Mouse (Mus musculus): ENCODE measurements around the gene Cct4. TPM values are rescaled to one million over a fixed set of nuclear protein-coding genes. Genes with fewer than 3 reads are reported as not detected.

The Cct4 gene
- polyA plus RNA-seq, 1 experiment: 148 TPM

DNA sequence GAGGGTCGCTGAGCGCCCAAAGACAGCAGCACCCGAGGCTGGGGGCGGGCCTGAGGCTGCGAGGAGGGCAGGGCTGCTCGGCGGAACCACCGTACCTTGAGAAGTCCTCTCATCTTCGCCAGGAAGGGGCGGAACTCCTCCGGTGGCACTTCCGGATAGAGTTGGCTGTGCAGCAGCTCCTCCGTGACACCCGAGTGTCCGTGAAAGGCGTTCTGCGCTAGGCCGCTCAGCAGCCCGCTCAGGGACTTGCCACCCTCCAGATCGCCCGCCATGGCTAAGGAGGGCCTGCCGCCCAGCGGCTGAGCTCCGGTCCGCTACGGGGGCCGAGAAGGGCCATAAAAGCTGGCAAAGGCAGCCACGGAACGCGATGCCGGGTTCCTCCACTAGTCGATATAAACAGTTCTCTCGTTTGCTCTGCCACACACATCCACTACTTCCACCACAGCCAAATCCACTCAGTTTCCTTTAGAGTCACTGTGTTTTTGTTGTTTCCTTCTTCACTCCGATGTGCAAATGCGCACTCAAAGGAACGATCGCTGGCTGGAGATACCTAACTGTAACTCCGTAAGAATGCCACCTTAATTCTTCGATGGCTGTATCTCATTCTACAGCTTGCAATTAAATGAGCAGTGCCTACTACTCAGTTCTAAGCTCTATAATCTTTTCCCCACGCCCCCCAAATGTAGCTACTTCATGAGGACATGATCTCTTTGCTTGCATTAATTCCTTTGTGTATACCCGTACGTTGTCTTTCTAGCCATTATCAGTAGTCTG, 8.1 kb upstream of the Cct4 start, which contains the start of the genes Gm28048 and Commd1:
TSS of gene Gm28048 (minus strand) at position 107 of the 774 bp plus-strand sequence.
TSS of gene Commd1 (minus strand) at position 399 of the 774 bp plus-strand sequence.
- peak; percentile 97 for DNase-seq
- Histone ChIP-seq H3K4me3 (ENCODE audit: insufficient read depth, low read depth, low read length) (peak within 1 kb of the TSS; percentile 68), H3K27me3 (replicated peaks; ENCODE audit: control insufficient read depth, insufficient read depth, low read length) (no peaks in the 10 kb centered on the region), H3K36me3 (ENCODE audit: control insufficient read depth, insufficient read depth, low read length) (no peaks in the 10 kb centered on the region), H3K27ac (ENCODE audit: insufficient read depth, low read depth, low read length) (peak within 1 kb of the TSS; percentile 68), H3K4me1 (ENCODE audit: control insufficient read depth, insufficient read depth, low read length) (peaks cover 6% of the 10 kb centered on the region)
- TF ChIP-seq CTCF (conservative IDR thresholded peaks at IDR 0.05; ENCODE audit: insufficient read depth, insufficient read length, low read depth, low read length) (peak; percentile 64), POLR2A (IDR thresholded peaks at IDR 0.05; ENCODE audit: low read depth, low read length) (peak; percentile 69)
- 2% methylated on average over 42 of the region's 42 CpGs for WGBS

DNA sequence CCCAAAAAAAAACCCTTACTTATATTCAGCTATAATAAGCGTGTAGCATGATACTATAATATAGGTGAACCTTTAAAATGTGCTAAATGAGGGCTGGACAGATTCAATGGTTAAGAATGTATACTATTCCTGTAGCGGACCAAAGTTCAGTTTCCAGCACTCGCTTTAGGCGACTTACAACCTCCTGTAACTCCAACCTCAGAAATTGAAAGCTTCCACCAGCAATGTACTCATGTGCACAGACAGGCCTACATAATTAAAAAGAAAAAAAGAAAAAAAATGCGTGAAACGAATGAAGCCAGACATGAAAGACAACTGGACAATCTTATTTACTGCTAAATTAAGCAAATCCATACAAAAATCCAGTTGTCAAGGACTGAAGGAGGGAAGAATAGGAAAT, 7.5 kb upstream of the Cct4 start:
- Histone ChIP-seq H3K27me3 (replicated peaks; ENCODE audit: control insufficient read depth, insufficient read depth, low read length) (no peaks in the 10 kb centered on the region), H3K27ac (ENCODE audit: insufficient read depth, low read depth, low read length) (no peak overlapping the region), H3K36me3 (ENCODE audit: control insufficient read depth, insufficient read depth, low read length) (no peaks in the 10 kb centered on the region), H3K4me1 (ENCODE audit: control insufficient read depth, insufficient read depth, low read length) (peaks cover 6% of the 10 kb centered on the region), H3K4me3 (ENCODE audit: insufficient read depth, low read depth, low read length) (no peak overlapping the region)
- WGBS: 77% methylated on average over 6 of the region's 6 CpGs
- no peak for TF ChIP-seq CTCF (conservative IDR thresholded peaks at IDR 0.05; ENCODE audit: insufficient read depth, insufficient read length, low read depth, low read length)
- no peak for TF ChIP-seq POLR2A (IDR thresholded peaks at IDR 0.05; ENCODE audit: low read depth, low read length)
- no peak for DNase-seq

DNA sequence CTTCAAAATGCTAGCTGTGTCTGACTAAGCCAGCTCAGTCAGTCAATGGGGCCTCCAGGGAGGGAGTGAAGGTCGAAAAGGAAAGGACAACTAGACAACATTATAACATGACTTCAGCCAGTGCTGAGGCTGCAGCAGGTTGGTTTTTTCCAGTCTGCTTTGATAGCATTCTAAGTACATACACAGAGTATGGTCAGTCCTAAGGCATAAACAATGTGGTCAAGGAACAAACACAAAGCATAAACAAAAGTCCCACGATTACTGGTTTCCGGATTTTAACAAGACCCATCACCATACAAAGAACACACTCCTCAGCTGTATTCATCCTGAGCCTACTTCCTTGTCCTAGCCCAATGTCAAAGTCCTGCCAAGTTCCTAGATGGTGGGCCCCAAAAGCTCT, 4.8 kb upstream of the Cct4 start:
- Histone ChIP-seq H3K36me3 (ENCODE audit: control insufficient read depth, insufficient read depth, low read length) (no peaks in the 10 kb centered on the region), H3K4me1 (ENCODE audit: control insufficient read depth, insufficient read depth, low read length) (peaks cover 9% of the 10 kb centered on the region), H3K4me3 (ENCODE audit: insufficient read depth, low read depth, low read length) (no peak overlapping the region), H3K27ac (ENCODE audit: insufficient read depth, low read depth, low read length) (no peak overlapping the region), H3K27me3 (replicated peaks; ENCODE audit: control insufficient read depth, insufficient read depth, low read length) (no peaks in the 10 kb centered on the region)
- no peak for DNase-seq
- TF ChIP-seq CTCF (conservative IDR thresholded peaks at IDR 0.05; ENCODE audit: insufficient read depth, insufficient read length, low read depth, low read length): no peak
- TF ChIP-seq POLR2A (IDR thresholded peaks at IDR 0.05; ENCODE audit: low read depth, low read length): no peak
- WGBS: 72% methylated on average over 3 of the region's 3 CpGs

DNA sequence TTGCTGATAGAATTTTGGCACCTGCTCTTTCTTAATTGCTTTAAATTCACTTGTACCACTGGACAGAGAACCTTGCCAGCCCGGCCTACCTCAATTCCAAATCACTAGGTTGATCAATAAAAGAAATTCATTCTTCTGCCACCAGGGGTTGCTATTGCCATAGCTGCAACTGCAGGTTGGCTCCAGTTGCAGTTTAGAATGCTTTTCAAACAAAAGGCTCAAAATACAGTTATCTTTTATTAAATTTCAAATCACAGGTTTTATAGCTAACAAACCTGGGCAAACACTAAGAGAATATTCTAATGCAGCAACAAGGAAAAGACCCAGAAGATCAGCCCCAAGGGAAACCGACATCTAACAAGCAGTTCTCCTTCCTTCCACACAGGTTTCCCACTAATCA, 3.0 kb upstream of the Cct4 start:
- 44% methylated on average over 2 of the region's 2 CpGs for WGBS
- peak; percentile 78 for DNase-seq
- no peak overlapping the region for H3K27ac ChIP-seq (ENCODE audit: insufficient read depth, low read depth, low read length)
- TF ChIP-seq POLR2A (IDR thresholded peaks at IDR 0.05; ENCODE audit: low read depth, low read length) (no peak), CTCF (conservative IDR thresholded peaks at IDR 0.05; ENCODE audit: insufficient read depth, insufficient read length, low read depth, low read length) (peak; percentile 78)
- H3K4me3 ChIP-seq (ENCODE audit: insufficient read depth, low read depth, low read length): no peak overlapping the region
- H3K4me1 ChIP-seq (ENCODE audit: control insufficient read depth, insufficient read depth, low read length): peaks cover 14% of the 10 kb centered on the region
- no peaks in the 10 kb centered on the region for H3K27me3 ChIP-seq (replicated peaks; ENCODE audit: control insufficient read depth, insufficient read depth, low read length)
- no peaks in the 10 kb centered on the region for H3K36me3 ChIP-seq (ENCODE audit: control insufficient read depth, insufficient read depth, low read length)

DNA sequence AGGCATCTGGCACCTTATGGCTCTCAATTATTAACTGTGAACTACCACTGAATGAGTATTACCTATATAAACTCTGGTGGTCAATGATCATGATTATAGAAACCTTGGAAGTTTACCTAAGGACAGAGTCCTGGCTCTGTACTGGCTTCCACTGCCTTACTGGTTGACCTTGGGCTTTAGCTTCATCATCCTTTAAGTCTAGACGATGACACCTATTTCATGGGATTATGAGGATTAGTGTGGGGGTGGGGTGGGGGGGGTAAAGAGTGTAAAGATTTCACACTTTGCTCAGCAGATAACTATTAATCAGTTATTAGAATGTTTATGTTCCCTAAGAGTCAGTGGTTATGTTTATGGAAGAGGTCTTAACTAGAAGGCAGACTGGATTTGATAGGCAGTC, 533 bp upstream of the Cct4 start:
- TF ChIP-seq POLR2A (IDR thresholded peaks at IDR 0.05; ENCODE audit: low read depth, low read length) (no peak), CTCF (conservative IDR thresholded peaks at IDR 0.05; ENCODE audit: insufficient read depth, insufficient read length, low read depth, low read length) (no peak)
- H3K36me3 ChIP-seq (ENCODE audit: control insufficient read depth, insufficient read depth, low read length): peaks cover 5% of the 10 kb centered on the region
- H3K27me3 ChIP-seq (replicated peaks; ENCODE audit: control insufficient read depth, insufficient read depth, low read length): no peaks in the 10 kb centered on the region
- no peak for DNase-seq
- peak overlapping the region; percentile 99; the same call in 1 of the 2 replicates for H3K4me3 ChIP-seq (ENCODE audit: insufficient read depth, low read depth, low read length)
- WGBS: 39% methylated on average over 1 of the region's 1 CpGs
- peaks cover 14% of the 10 kb centered on the region for H3K4me1 ChIP-seq (ENCODE audit: control insufficient read depth, insufficient read depth, low read length)
- no peak overlapping the region for H3K27ac ChIP-seq (ENCODE audit: insufficient read depth, low read depth, low read length)

DNA sequence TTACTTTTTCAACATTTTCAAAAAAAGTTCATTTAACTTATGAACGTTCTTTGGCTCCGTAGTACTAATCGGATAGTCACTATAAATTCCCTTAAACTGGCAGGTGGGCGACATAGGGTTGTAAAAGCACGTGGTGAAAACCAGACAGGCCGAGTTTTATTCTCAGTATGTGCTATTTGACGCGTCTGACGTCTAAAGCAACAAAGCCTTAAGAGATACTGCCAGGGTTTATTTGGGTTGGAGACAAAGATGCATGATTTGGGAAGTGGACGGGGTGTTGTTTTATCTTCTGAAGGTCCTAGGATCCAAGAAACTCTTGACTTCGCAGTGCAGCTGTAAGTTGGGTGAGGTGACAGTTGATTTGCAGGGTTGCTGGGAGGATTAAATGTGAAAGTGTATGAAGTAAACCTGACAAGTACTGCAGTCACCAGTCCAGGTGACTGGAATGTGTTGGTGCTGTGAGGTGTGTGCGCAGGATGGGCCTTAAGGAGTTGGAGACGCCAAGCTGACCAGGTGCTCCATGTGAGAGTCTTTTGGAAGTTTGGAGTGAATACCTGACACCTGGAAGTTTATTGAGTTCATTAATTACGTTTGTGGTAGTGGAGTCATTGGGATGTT, 1.0 kb downstream of the Cct4 start:
- WGBS: 6% methylated on average over 14 of the region's 14 CpGs
- H3K27ac ChIP-seq (ENCODE audit: insufficient read depth, low read depth, low read length): no peak overlapping the region

DNA sequence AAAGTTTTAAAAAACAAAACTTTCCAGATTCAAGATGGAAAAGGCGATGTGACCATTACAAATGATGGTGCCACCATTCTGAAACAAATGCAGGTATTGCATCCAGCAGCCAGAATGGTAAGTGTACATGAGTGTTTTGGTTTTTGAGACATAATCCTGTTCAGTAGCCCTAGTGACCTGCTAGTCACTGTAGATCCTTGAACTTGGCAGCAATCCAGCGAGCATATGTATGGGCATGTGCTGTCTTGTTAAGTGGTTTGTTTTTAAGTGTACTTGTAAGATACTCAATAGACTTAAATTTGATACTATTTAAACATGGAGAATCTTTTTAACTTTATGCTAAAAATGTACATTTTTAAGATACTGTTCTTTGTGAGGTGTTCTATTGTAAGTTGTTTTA, 4.0 kb downstream of the Cct4 start:
- Histone ChIP-seq H3K36me3 (ENCODE audit: control insufficient read depth, insufficient read depth, low read length) (peaks cover 10% of the 10 kb centered on the region), H3K4me1 (ENCODE audit: control insufficient read depth, insufficient read depth, low read length) (peaks cover 14% of the 10 kb centered on the region), H3K27ac (ENCODE audit: insufficient read depth, low read depth, low read length) (no peak overlapping the region), H3K27me3 (replicated peaks; ENCODE audit: control insufficient read depth, insufficient read depth, low read length) (no peaks in the 10 kb centered on the region), H3K4me3 (ENCODE audit: insufficient read depth, low read depth, low read length) (no peak overlapping the region)
- 82% methylated on average over 2 of the region's 2 CpGs for WGBS
- TF ChIP-seq CTCF (conservative IDR thresholded peaks at IDR 0.05; ENCODE audit: insufficient read depth, insufficient read length, low read depth, low read length) (no peak), POLR2A (IDR thresholded peaks at IDR 0.05; ENCODE audit: low read depth, low read length) (no peak)
- DNase-seq: no peak

More for the DNA sequence above, 1.0 kb downstream of the Cct4 start:
- H3K36me3 ChIP-seq (ENCODE audit: control insufficient read depth, insufficient read depth, low read length): peaks cover 10% of the 10 kb centered on the region
- no peak for DNase-seq
- peaks cover 14% of the 10 kb centered on the region for H3K4me1 ChIP-seq (ENCODE audit: control insufficient read depth, insufficient read depth, low read length)
- peak overlapping the region; percentile 99 for H3K4me3 ChIP-seq (ENCODE audit: insufficient read depth, low read depth, low read length)
- no peaks in the 10 kb centered on the region for H3K27me3 ChIP-seq (replicated peaks; ENCODE audit: control insufficient read depth, insufficient read depth, low read length)
- TF ChIP-seq CTCF (conservative IDR thresholded peaks at IDR 0.05; ENCODE audit: insufficient read depth, insufficient read length, low read depth, low read length): no peak
- TF ChIP-seq POLR2A (IDR thresholded peaks at IDR 0.05; ENCODE audit: low read depth, low read length): no peak

Data from kidney, adult 2 months (tissue).